Mouse (Mus musculus) embryonic facial prominence, embryonic 13.5 days (tissue): Measurements from ENCODE around the gene Rhob. TPM values are rescaled to one million over a fixed set of nuclear protein-coding genes. Genes with fewer than 3 reads are reported as not detected.

ENCODE experiments used
- ATAC-seq: fragments of 200-750 bp; cut with Nextera tagmentation; 2 replicates; pipeline ENCODE4 v1.8.0; 2017; ENCODE audit warnings: low read depth; ENCODE audit not compliant: insufficient number of reproducible peaks, insufficient read depth, low FRiP score, low TSS enrichment
- H3K27ac ChIP-seq: fragments of 300-500 bp; sonication (generic); 2 replicates; pipeline ENCODE4 v1.5.1; 2015; ENCODE audit warnings: moderate library complexity, mild to moderate bottlenecking, inconsistent platforms
- H3K27me3 ChIP-seq: fragments of 300-500 bp; sonication (generic); 2 replicates; pipeline ENCODE4 v1.6.1; 2015; ENCODE audit warnings: mild to moderate bottlenecking, inconsistent platforms
- H3K36me3 ChIP-seq: fragments of 300-500 bp; sonication (generic); 2 replicates; pipeline ENCODE4 v1.6.1; 2015; ENCODE audit warnings: mild to moderate bottlenecking, inconsistent platforms
- H3K4me1 ChIP-seq: fragments of 300-500 bp; sonication (generic); 2 replicates; pipeline ENCODE4 v1.6.1; 2015; ENCODE audit warnings: inconsistent platforms
- H3K4me2 ChIP-seq: fragments of 300-500 bp; sonication (generic); 2 replicates; pipeline ENCODE4 v1.6.1; 2015; ENCODE audit warnings: moderate library complexity, mild to moderate bottlenecking, inconsistent platforms
- H3K4me3 ChIP-seq: fragments of 300-500 bp; sonication (generic); 2 replicates; pipeline ENCODE4 v1.5.1; 2015; ENCODE audit warnings: mild to moderate bottlenecking, inconsistent platforms
- H3K9ac ChIP-seq: fragments of 300-500 bp; sonication (generic); 2 replicates; pipeline ENCODE4 v1.6.1; 2015; ENCODE audit warnings: mild to moderate bottlenecking, inconsistent platforms
- H3K9me3 ChIP-seq: fragments of 300-500 bp; sonication (generic); 2 replicates; pipeline ENCODE4 v1.6.1; 2016; ENCODE audit warnings: inconsistent platforms
- WGBS: fragments of 180-500 bp; shearing (Covaris S2); methylation state at CpG from one replicate; pipeline ENCODE4 v1.1.7; 2015; ENCODE audit warnings: mixed read lengths; 5-methylcytosine and 5-hydroxymethylcytosine counted together
- polyA plus RNA-seq: library from polyadenylated mRNA; unstranded; fragments of >200 nt; fragmentation: Nextera tagmentation; extraction: Ambion mirVana; gene quantifications from 2 replicates; pipeline ENCODE4 v1.2.1, GENCODE M21; 2015

Rhob gene
- polyA plus RNA-seq, 1 experiment from 2014 or later: 44.9 TPM

- WGBS: 86% methylated on average over 7 of the region's 7 CpGs
Measured at GRCm38 (mm10) chr12:8452766-8453621, 46.8 kb downstream of the Rhob start.

DNA sequence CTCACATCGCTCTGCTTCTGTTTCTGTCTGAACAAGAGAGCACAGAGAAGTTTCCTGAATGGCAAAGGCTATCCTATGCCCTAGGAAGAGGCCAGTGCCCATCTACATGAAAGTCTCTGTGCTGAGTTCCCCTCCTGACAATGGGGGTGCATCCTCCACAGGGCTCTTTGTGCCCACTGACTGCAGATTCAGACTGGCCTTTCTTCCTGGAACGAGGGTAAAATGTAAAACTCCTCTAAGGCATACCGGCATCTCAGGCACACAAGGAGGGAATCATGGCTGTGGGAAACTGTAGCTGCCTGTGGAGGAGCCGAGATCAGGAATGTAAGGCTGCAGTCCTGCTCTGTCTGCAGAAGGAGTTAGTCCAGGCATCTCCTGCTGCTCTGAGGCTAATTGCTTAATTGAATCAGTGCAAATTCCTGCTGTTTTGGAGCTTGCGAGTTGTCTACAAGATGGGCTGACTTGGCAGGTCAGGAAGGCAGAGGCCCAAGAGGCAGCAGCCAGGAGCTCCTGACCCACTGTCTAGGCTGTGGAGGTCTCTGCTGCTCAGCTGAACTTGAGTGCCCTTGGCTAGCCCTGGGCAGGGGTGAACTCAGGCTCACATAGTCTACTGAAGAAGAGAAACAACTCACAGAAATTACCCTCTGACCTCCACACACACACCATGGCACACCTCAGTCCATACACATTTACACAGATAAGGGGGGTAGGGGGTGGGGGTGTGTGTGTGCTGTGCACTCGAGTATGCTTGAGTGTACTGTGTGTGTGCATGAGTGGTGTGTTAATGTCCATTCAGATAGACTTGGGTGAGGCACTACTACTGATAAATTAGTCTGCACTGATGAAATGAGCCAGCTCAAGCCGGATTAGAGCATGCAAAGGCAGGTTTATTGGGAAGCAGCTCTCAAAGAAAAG lies 48.0 kb downstream of the Rhob start:
- H3K4me1 ChIP-seq: peaks cover 34% of the 10 kb centered on the region

More at GRCm38 (mm10) chr12:8452766-8453621, 46.8 kb downstream of the Rhob start:
- Histone ChIP-seq H3K4me3 (no peak overlapping the region), H3K4me1 (peaks cover 34% of the 10 kb centered on the region), H3K27ac (no peak overlapping the region), H3K4me2 (no peak overlapping the region), H3K9me3 (no peaks in the 10 kb centered on the region), H3K9ac (no peak overlapping the region), H3K27me3 (no peaks in the 10 kb centered on the region), H3K36me3 (no peaks in the 10 kb centered on the region)
- ATAC-seq: no peak

GRCm38 (mm10) chr12:8450639-8451038 lies 49.2 kb downstream of the Rhob start:
- no peaks in the 10 kb centered on the region for H3K36me3 ChIP-seq
- H3K9me3 ChIP-seq: no peaks in the 10 kb centered on the region
- no peak; the same call in 1 of the 2 replicates for ATAC-seq
- no peaks in the 10 kb centered on the region for H3K27me3 ChIP-seq
- no peak overlapping the region for H3K4me2 ChIP-seq
- H3K27ac ChIP-seq: no peak overlapping the region; the same call in 1 of the 2 replicates
- WGBS: 65% methylated on average over 6 of the region's 6 CpGs
- H3K9ac ChIP-seq: no peak overlapping the region
- H3K4me1 ChIP-seq: peaks cover 34% of the 10 kb centered on the region
- H3K4me3 ChIP-seq: no peak overlapping the region

More for the DNA sequence above, 48.0 kb downstream of the Rhob start:
- 36% methylated on average over 7 of the region's 7 CpGs for WGBS
- Histone ChIP-seq H3K27ac (peak overlapping the region; percentile 48), H3K4me2 (no peak overlapping the region), H3K36me3 (no peaks in the 10 kb centered on the region), H3K9ac (no peak overlapping the region), H3K4me3 (no peak overlapping the region), H3K27me3 (no peaks in the 10 kb centered on the region), H3K9me3 (no peaks in the 10 kb centered on the region)
- no peak for ATAC-seq

DNA sequence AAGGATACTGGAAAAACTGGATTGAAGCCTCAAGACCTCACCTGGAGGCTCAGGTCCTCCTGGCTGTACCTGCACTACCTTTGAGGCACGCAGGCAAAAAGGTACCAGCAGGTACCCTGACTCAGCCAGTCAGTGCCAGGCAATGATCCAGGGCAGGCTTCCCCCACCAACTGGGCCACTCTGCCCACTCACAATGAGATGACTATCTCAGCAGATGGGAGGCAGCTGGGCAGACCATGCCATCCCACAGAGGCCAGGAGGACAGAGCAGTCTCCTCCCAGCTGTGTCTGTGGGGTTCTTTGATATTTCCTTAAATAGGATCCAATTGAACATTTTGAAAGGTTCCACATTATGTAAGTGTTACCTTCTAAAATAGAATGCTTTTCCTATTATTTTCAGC lies 49.8 kb downstream of the Rhob start:
- H3K4me2 ChIP-seq: no peak overlapping the region
- ATAC-seq: no peak
- H3K27me3 ChIP-seq: no peaks in the 10 kb centered on the region
- H3K36me3 ChIP-seq: no peaks in the 10 kb centered on the region
- peaks cover 39% of the 10 kb centered on the region for H3K4me1 ChIP-seq
- WGBS: 83% methylated on average over 1 of the region's 1 CpGs
- no peak overlapping the region for H3K4me3 ChIP-seq
- no peak overlapping the region for H3K27ac ChIP-seq
- H3K9ac ChIP-seq: no peak overlapping the region
- H3K9me3 ChIP-seq: no peaks in the 10 kb centered on the region

Other genes starting within 250 kb of the Rhob start
- 1.6 and 2.1 TPM in 2 replicates for gene Gdf7, start 198.1 kb downstream of the Rhob start, polyA plus RNA-seq
- 19.0 and 19.2 TPM in 2 replicates for gene Hs1bp3, start 186.6 kb downstream of the Rhob start, polyA plus RNA-seq
- 0.17 TPM in 1 of 2 replicates, not detected in the other for gene Slc7a15, start 99.1 kb upstream of the Rhob start, polyA plus RNA-seq
- gene Pum2, start 174.1 kb upstream of the Rhob start, polyA plus RNA-seq: 50.2 and 53.6 TPM in 2 replicates